Mouse (Mus musculus) liver, embryonic 11.5 days (tissue): ENCODE data around the gene Eprs. TPM values are rescaled to one million over a fixed set of nuclear protein-coding genes. Genes with fewer than 3 reads are reported as not detected.

Experiments
- ATAC-seq: fragments of 200-750 bp; cut with Nextera tagmentation; replicated peaks from 2 replicates; pipeline ENCODE4 v1.8.0; 2017; ENCODE audit warnings: moderate number of reproducible peaks, mild to moderate bottlenecking, moderate TSS enrichment, moderate library complexity; ENCODE audit not compliant: low FRiP score
- DNase-seq: peaks from one replicate; pipeline ENCODE4 v3.0.0-alpha.2; 2017; ENCODE audit warnings: low spot score
- H3K27ac ChIP-seq: fragments of 300-500 bp; sonication (generic); 2 replicates; pipeline ENCODE4 v1.5.1; 2014; ENCODE audit warnings: mild to moderate bottlenecking, low read depth, low read length, control low read depth
- H3K27me3 ChIP-seq: fragments of 300-500 bp; sonication (generic); replicated peaks from 2 replicates; pipeline ENCODE4 v1.6.1; 2014; ENCODE audit warnings: low read length, mixed read lengths; ENCODE audit not compliant: control insufficient read depth, insufficient read depth
- H3K36me3 ChIP-seq: fragments of 300-500 bp; sonication (generic); 2 replicates; pipeline ENCODE4 v1.6.1; 2014; ENCODE audit warnings: mild to moderate bottlenecking, low read length, moderate library complexity, mixed read lengths; ENCODE audit not compliant: control insufficient read depth, insufficient read depth
- H3K4me1 ChIP-seq: fragments of 300-500 bp; sonication (generic); replicated peaks from 2 replicates; pipeline ENCODE4 v1.6.1; 2014; ENCODE audit warnings: low read length, mixed read lengths; ENCODE audit not compliant: control insufficient read depth, insufficient read depth
- H3K4me2 ChIP-seq: fragments of 300-500 bp; sonication (generic); 2 replicates; pipeline ENCODE4 v1.6.1; 2014; ENCODE audit warnings: mild to moderate bottlenecking, control low read depth, moderate library complexity
- H3K4me3 ChIP-seq: fragments of 300-500 bp; sonication (generic); 2 replicates; pipeline ENCODE4 v1.5.1; 2014; ENCODE audit warnings: low read depth, low read length, control low read depth
- H3K9ac ChIP-seq: fragments of 300-500 bp; sonication (generic); 2 replicates; pipeline ENCODE4 v1.6.1; 2014; ENCODE audit warnings: low read depth, low read length, control low read depth
- H3K9me3 ChIP-seq: fragments of 300-500 bp; sonication (generic); 2 replicates; pipeline ENCODE4 v1.6.1; 2016; ENCODE audit warnings: low read length, inconsistent platforms, mixed read lengths; ENCODE audit not compliant: control insufficient read depth
- WGBS: fragments of 180-500 bp; shearing (Covaris S2); extraction: QIAGEN DNeasy Blood & Tissue Kit; methylation state at CpG from one replicate; pipeline ENCODE4 v1.1.7; 2014; 5-methylcytosine and 5-hydroxymethylcytosine counted together
- polyA plus RNA-seq: library from polyadenylated mRNA; unstranded; fragments of >200 nt; fragmentation: Nextera tagmentation; extraction: Ambion mirVana; gene quantifications from 2 replicates; pipeline ENCODE4 v1.2.1, GENCODE M21; 2014

Eprs gene
- polyA plus RNA-seq, 1 experiment from 2014 or later, result 180 TPM

- Histone ChIP-seq H3K27me3 (no peaks in the 10 kb centered on the region), H3K4me2 (no peak overlapping the region), H3K4me3 (no peak overlapping the region), H3K27ac (0 out of 2 replicates have a peak overlapping the region, but pooled peaks have one; percentile 41), H3K9ac (no peak overlapping the region; the same call in 1 of the 2 replicates), H3K4me1 (peaks cover 12% of the 10 kb centered on the region), H3K9me3 (no peaks in the 10 kb centered on the region), H3K36me3 (peaks cover 33% of the 10 kb centered on the region)
- 76% methylated on average over 6 of the region's 6 CpGs for WGBS
- DNase-seq, result no peak
- peak; percentile 54 for ATAC-seq
Measured at GRCm38 (mm10) chr1:185420776-185421175, 57.9 kb downstream of the Eprs start.

- H3K4me3 ChIP-seq, result no peak overlapping the region
- no peak for DNase-seq
- H3K9me3 ChIP-seq, result no peaks in the 10 kb centered on the region
- H3K36me3 ChIP-seq, result peaks cover 18% of the 10 kb centered on the region
- H3K4me2 ChIP-seq, result no peak overlapping the region
- H3K9ac ChIP-seq, result no peak overlapping the region
- no peaks in the 10 kb centered on the region for H3K27me3 ChIP-seq
- WGBS, result 95% methylated on average over 5 of the region's 5 CpGs
- H3K4me1 ChIP-seq, result no peaks in the 10 kb centered on the region
- H3K27ac ChIP-seq, result no peak overlapping the region
- no peak for ATAC-seq
Measured at GRCm38 (mm10) chr1:185426583-185426982, 63.7 kb downstream of the Eprs start.

- H3K9me3 ChIP-seq, result no peaks in the 10 kb centered on the region
- no peaks in the 10 kb centered on the region for H3K4me1 ChIP-seq
- H3K27me3 ChIP-seq, result no peaks in the 10 kb centered on the region
- DNase-seq (no peak), ATAC-seq (no peak)
- WGBS, result 93% methylated on average over 5 of the region's 5 CpGs
- peaks cover 14% of the 10 kb centered on the region for H3K36me3 ChIP-seq
- no peak overlapping the region for H3K4me2 ChIP-seq
- no peak overlapping the region for H3K4me3 ChIP-seq
- no peak overlapping the region for H3K9ac ChIP-seq
- H3K27ac ChIP-seq, result no peak overlapping the region
Measured at GRCm38 (mm10) chr1:185430488-185430887, 67.6 kb downstream of the Eprs start.

- H3K27ac ChIP-seq, result no peak overlapping the region
Measured at GRCm38 (mm10) chr1:185431245-185431997, 68.6 kb downstream of the Eprs start.

GRCm38 (mm10) chr1:185431998-185432317 is 69.1 kb downstream of the Eprs start:
- Histone ChIP-seq H3K4me1 (no peaks in the 10 kb centered on the region), H3K4me2 (no peak overlapping the region), H3K9ac (no peak overlapping the region), H3K36me3 (peaks cover 10% of the 10 kb centered on the region), H3K27me3 (no peaks in the 10 kb centered on the region), H3K9me3 (no peaks in the 10 kb centered on the region), H3K4me3 (no peak overlapping the region), H3K27ac (no peak overlapping the region)
- WGBS, result 79% methylated on average over 13 of the region's 13 CpGs
- DNase-seq (no peak), ATAC-seq (no peak)

More at GRCm38 (mm10) chr1:185431245-185431997, 68.6 kb downstream of the Eprs start:
- Histone ChIP-seq H3K4me2 (no peak overlapping the region), H3K4me3 (no peak overlapping the region), H3K9ac (no peak overlapping the region), H3K4me1 (no peaks in the 10 kb centered on the region), H3K36me3 (peaks cover 14% of the 10 kb centered on the region), H3K9me3 (no peaks in the 10 kb centered on the region), H3K27me3 (no peaks in the 10 kb centered on the region)
- 80% methylated on average over 6 of the region's 6 CpGs for WGBS
- DNase-seq (no peak), ATAC-seq (no peak)

GRCm38 (mm10) chr1:185433112-185433511 is 70.3 kb downstream of the Eprs start:
- Histone ChIP-seq H3K9me3 (no peaks in the 10 kb centered on the region), H3K4me2 (no peak overlapping the region), H3K36me3 (peaks cover 3% of the 10 kb centered on the region; the same call in 1 of the 2 replicates), H3K4me3 (no peak overlapping the region), H3K9ac (no peak overlapping the region), H3K27ac (no peak overlapping the region), H3K4me1 (no peaks in the 10 kb centered on the region), H3K27me3 (no peaks in the 10 kb centered on the region)
- DNase-seq (no peak), ATAC-seq (peak; percentile 81)
- 51% methylated on average over 6 of the region's 6 CpGs for WGBS

GRCm38 (mm10) chr1:185438841-185439580 is 76.2 kb downstream of the Eprs start:
- H3K4me2 ChIP-seq, result no peak overlapping the region
- H3K4me1 ChIP-seq, result no peaks in the 10 kb centered on the region
- no peak overlapping the region for H3K27ac ChIP-seq
- no peaks in the 10 kb centered on the region for H3K27me3 ChIP-seq
- no peak overlapping the region for H3K4me3 ChIP-seq
- ATAC-seq, result no peak
- no peak for DNase-seq
- H3K36me3 ChIP-seq, result no peaks in the 10 kb centered on the region
- 63% methylated on average over 9 of the region's 9 CpGs for WGBS
- H3K9ac ChIP-seq, result no peak overlapping the region
- H3K9me3 ChIP-seq, result no peaks in the 10 kb centered on the region

- no peak for ATAC-seq
- Histone ChIP-seq H3K9me3 (no peaks in the 10 kb centered on the region), H3K4me2 (no peak overlapping the region), H3K27me3 (no peaks in the 10 kb centered on the region), H3K4me1 (no peaks in the 10 kb centered on the region), H3K27ac (no peak overlapping the region), H3K4me3 (no peak overlapping the region), H3K36me3 (no peaks in the 10 kb centered on the region), H3K9ac (no peak overlapping the region)
- no peak for DNase-seq
- WGBS, result 82% methylated on average over 18 of the region's 18 CpGs
Measured at GRCm38 (mm10) chr1:185441703-185442472, 79.0 kb downstream of the Eprs start.
